Mouse (Mus musculus) ovary, adult 18-20 months (tissue): ENCODE data around the gene Timm17a.

Experiments used
- DNase-seq: peaks from one replicate; pipeline ENCODE4 v3.0.0; 2022; ENCODE audit warnings: low spot score, mixed read lengths

Timm17a gene

GRCm38 (mm10) chr1:135280646-135281045, 32.9 kb downstream of the Timm17a start:
- DNase-seq: peak; percentile 77

- no peak for DNase-seq
Measured at GRCm38 (mm10) chr1:135271371-135271770, 42.2 kb downstream of the Timm17a start.

GRCm38 (mm10) chr1:135267663-135268446, 45.7 kb downstream of the Timm17a start:
- DNase-seq: no peak

- DNase-seq: no peak
Measured at GRCm38 (mm10) chr1:135265834-135266233, 47.7 kb downstream of the Timm17a start.

- DNase-seq: no peak
Measured at GRCm38 (mm10) chr1:135263316-135263715, 50.3 kb downstream of the Timm17a start.

GRCm38 (mm10) chr1:135262329-135262728, 51.2 kb downstream of the Timm17a start:
- DNase-seq: no peak

- no peak for DNase-seq
Measured at GRCm38 (mm10) chr1:135260931-135261330, 52.6 kb downstream of the Timm17a start.

- DNase-seq: peak; percentile 47
Measured at GRCm38 (mm10) chr1:135259128-135259436, 54.5 kb downstream of the Timm17a start.

- DNase-seq: peak; percentile 65
Measured at GRCm38 (mm10) chr1:135258380-135259127, 55.0 kb downstream of the Timm17a start, which contains the start of gene Elf3. Elf3 (minus strand) TSS chr1:135258568.

- no peak for DNase-seq
Measured at GRCm38 (mm10) chr1:135256299-135256698, 57.3 kb downstream of the Timm17a start.

GRCm38 (mm10) chr1:135252854-135253253, 60.7 kb downstream of the Timm17a start:
- no peak for DNase-seq

GRCm38 (mm10) chr1:135251405-135251804, 62.2 kb downstream of the Timm17a start:
- DNase-seq: no peak

- no peak for DNase-seq
Measured at GRCm38 (mm10) chr1:135250706-135251105, 62.9 kb downstream of the Timm17a start.

GRCm38 (mm10) chr1:135248434-135248850, 65.1 kb downstream of the Timm17a start:
- peak; percentile 21 for DNase-seq
